Mouse (Mus musculus): ENCODE data around the gene Desi2.

DNA sequence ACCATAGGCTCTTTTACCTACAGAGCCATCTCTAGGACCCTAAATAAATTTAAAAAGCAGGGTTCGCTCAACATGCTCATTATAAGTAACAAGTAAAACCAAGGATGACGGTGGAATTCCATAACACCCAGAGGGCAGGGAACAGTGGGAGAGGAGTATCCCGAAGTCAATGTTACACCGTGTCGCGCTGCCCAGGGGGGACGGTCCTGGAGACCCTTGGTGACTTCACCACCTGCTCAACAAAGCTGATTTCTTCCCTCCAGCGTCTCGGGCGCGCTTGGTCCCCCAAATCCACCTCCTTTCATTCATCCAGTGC, 88.5 kb downstream of the Desi2 start:
- TF ChIP-seq CTCF (IDR thresholded peaks at IDR 0.05; ENCODE audit: low read depth), result no peak
- TF ChIP-seq EP300 (IDR thresholded peaks at IDR 0.05; ENCODE audit: low read depth), result no peak

Data from liver, postnatal 0 days (tissue).